In genomic region chr11:52001341-52001740, GRCm38 (mm10) we compare ENCODE assay signal across 8 mouse cellular contexts. TPM values are rescaled to one million over a fixed set of nuclear protein-coding genes. Genes with fewer than 3 reads are reported as not detected.
DNase-seq lines count a peak whose midpoint lies in the region; ATAC-seq and TF ChIP-seq lines count a peak whose summit lies in the region.

No protein-coding gene starts in this region.

- H3K27ac ChIP-seq in lung, embryonic 16.5 days (ENCODE audit: low read length) = peak overlapping the region; percentile 86
- peak overlapping the region; percentile 5; the same call in 1 of the 2 replicates for H3K27ac ChIP-seq in hindbrain, postnatal 0 days
- no peak overlapping the region for H3K27ac ChIP-seq in neural tube, embryonic 12.5 days

- no peak overlapping the region for H3K4me3 ChIP-seq in lung, embryonic 16.5 days (ENCODE audit: low read length)
- H3K4me3 ChIP-seq in hindbrain, postnatal 0 days (ENCODE audit: low read length) = no peak overlapping the region
- no peak overlapping the region for H3K4me3 ChIP-seq in neural tube, embryonic 12.5 days

- peak overlapping the region; percentile 66 for H3K4me2 ChIP-seq in lung, embryonic 16.5 days (ENCODE audit: low read depth, low read length)
- peak overlapping the region; percentile 51 for H3K4me2 ChIP-seq in hindbrain, postnatal 0 days (ENCODE audit: low read depth, low read length)
- H3K4me2 ChIP-seq in neural tube, embryonic 12.5 days (replicated peaks) = peak overlapping the region; percentile 78

- no peak for TF ChIP-seq CTCF in hindbrain, postnatal 0 days (IDR thresholded peaks at IDR 0.05; ENCODE audit: low read depth)

- H3K27me3 ChIP-seq in lung, embryonic 16.5 days (ENCODE audit: control insufficient read depth, insufficient read depth, low read depth, low read length) = no peaks in the 10 kb centered on the region
- H3K27me3 ChIP-seq in hindbrain, postnatal 0 days (ENCODE audit: insufficient read depth, low read length) = no peaks in the 10 kb centered on the region
- H3K27me3 ChIP-seq in neural tube, embryonic 12.5 days (replicated peaks) = no peaks in the 10 kb centered on the region

- 57% methylated on average over 10 of the region's 10 CpGs for WGBS in lung, embryonic 16.5 days
- WGBS in hindbrain, postnatal 0 days = 74% methylated on average over 10 of the region's 10 CpGs
- 72% methylated on average over 10 of the region's 10 CpGs for whole genome bisulfite sequencing in neural tube, embryonic 12.5 days

- peak; percentile 55 for DNase-seq in cerebellum, adult 9-10 months
- DNase-seq in cerebellum, postnatal 25 days = no peak
- DNase-seq in lung, postnatal 25 days (ENCODE audit: low spot score) = no peak
- no peak for DNase-seq in hindbrain, postnatal 0 days (ENCODE audit: low spot score)
- no peak for DNase-seq in embryo, embryonic 10 days (ENCODE audit: low spot score)
- no peak for DNase-seq in right cerebral cortex, adult 18-20 months

- peaks cover 12% of the 10 kb centered on the region for H3K36me3 ChIP-seq in lung, embryonic 16.5 days (ENCODE audit: control insufficient read depth, insufficient read depth, low read length)
- no peaks in the 10 kb centered on the region for H3K36me3 ChIP-seq in hindbrain, postnatal 0 days (ENCODE audit: insufficient read depth, low read length)
- peaks cover 14% of the 10 kb centered on the region for H3K36me3 ChIP-seq in neural tube, embryonic 12.5 days

- H3K9ac ChIP-seq in lung, embryonic 16.5 days (ENCODE audit: low read length) = no peak overlapping the region
- H3K9ac ChIP-seq in hindbrain, postnatal 0 days (replicated peaks; ENCODE audit: low read length) = no peak overlapping the region
- no peak overlapping the region for H3K9ac ChIP-seq in neural tube, embryonic 12.5 days

- H3K4me1 ChIP-seq in lung, embryonic 16.5 days (replicated peaks; ENCODE audit: control insufficient read depth, insufficient read depth, low read length) = peaks cover 21% of the 10 kb centered on the region
- H3K4me1 ChIP-seq in hindbrain, postnatal 0 days (ENCODE audit: insufficient read depth, low read length) = peaks cover 5% of the 10 kb centered on the region; the same call in 1 of the 2 replicates
- H3K4me1 ChIP-seq in neural tube, embryonic 12.5 days = peaks cover 34% of the 10 kb centered on the region

- no peaks in the 10 kb centered on the region for H3K9me3 ChIP-seq in lung, embryonic 16.5 days (ENCODE audit: control insufficient read depth, low read length)
- H3K9me3 ChIP-seq in hindbrain, postnatal 0 days (ENCODE audit: low read length) = no peaks in the 10 kb centered on the region
- H3K9me3 ChIP-seq in neural tube, embryonic 12.5 days = no peaks in the 10 kb centered on the region

- no peak for ATAC-seq in lung, embryonic 16.5 days (ENCODE audit: low read depth)
- no peak for ATAC-seq in hindbrain, postnatal 0 days
- ATAC-seq in neural tube, embryonic 12.5 days (ENCODE audit: low FRiP score, low read depth) = no peak

RNA-seq across cellular contexts. Expression of gene Ube2b, which starts 0.8 kb away (rescaled TPM):
- 231 and 248 TPM in 2 replicates for polyA plus RNA-seq in lung, embryonic 16.5 days (2015; fragmentation: Nextera tagmentation; extraction: Ambion mirVana)
- total RNA-seq in hindbrain, postnatal 0 days (2014; rRNA removed) = 123 and 125 TPM in 2 replicates
- 230 and 236 TPM in 2 replicates for polyA plus RNA-seq in hindbrain, postnatal 0 days (2015; fragmentation: Nextera tagmentation; extraction: Ambion mirVana)
- 254 and 259 TPM in 2 replicates for polyA plus RNA-seq in neural tube, embryonic 12.5 days (2016; fragmentation: Nextera tagmentation; extraction: Ambion mirVana)

RNA-seq across cellular contexts. Expression of gene Cdkl3, which starts 2.7 kb away (rescaled TPM):
- 7.8 and 9.4 TPM in 2 replicates for polyA plus RNA-seq in lung, embryonic 16.5 days (2015; fragmentation: Nextera tagmentation; extraction: Ambion mirVana)
- 12.7 and 16.0 TPM in 2 replicates for total RNA-seq in hindbrain, postnatal 0 days (2014; rRNA removed)
- polyA plus RNA-seq in hindbrain, postnatal 0 days (2015; fragmentation: Nextera tagmentation; extraction: Ambion mirVana) = 34.9 and 37.6 TPM in 2 replicates
- 19.5 and 19.6 TPM in 2 replicates for polyA plus RNA-seq in neural tube, embryonic 12.5 days (2016; fragmentation: Nextera tagmentation; extraction: Ambion mirVana)

RNA-seq across cellular contexts. Expression of gene Cdkn2aipnl, which starts 33.9 kb away (rescaled TPM):
- polyA plus RNA-seq in lung, embryonic 16.5 days (2015; fragmentation: Nextera tagmentation; extraction: Ambion mirVana) = 106 TPM in 2 replicates
- total RNA-seq in hindbrain, postnatal 0 days (2014; rRNA removed) = 84.6 and 87.8 TPM in 2 replicates
- 99.5 and 104 TPM in 2 replicates for polyA plus RNA-seq in hindbrain, postnatal 0 days (2015; fragmentation: Nextera tagmentation; extraction: Ambion mirVana)
- polyA plus RNA-seq in neural tube, embryonic 12.5 days (2016; fragmentation: Nextera tagmentation; extraction: Ambion mirVana) = 111 and 112 TPM in 2 replicates
